Mouse (Mus musculus): ENCODE results near the gene Rasa2. TPM values are rescaled to one million over a fixed set of nuclear protein-coding genes. Genes with fewer than 3 reads are reported as not detected.

Rasa2 gene
- total RNA-seq, 2 experiments from 2014 or later, result 20.8 to 31.1 TPM

Other genes starting within 250 kb of the Rasa2 start
- 133 and 138 TPM in 2 replicates for gene Rnf7, start 152.9 kb downstream of the Rasa2 start, total RNA-seq (2015)
- 52.0 and 52.2 TPM in 2 replicates for gene Rnf7, start 152.9 kb downstream of the Rasa2 start, total RNA-seq (2017)
- not detected in 2 replicates for gene Gm28729, start 106.4 kb downstream of the Rasa2 start, total RNA-seq (2015)
- 0.24 TPM in 1 of 2 replicates, not detected in the other for gene Gm28729, start 106.4 kb downstream of the Rasa2 start, total RNA-seq (2017)
- 23.5 and 27.8 TPM in 2 replicates for gene Zbtb38, start 121.2 kb upstream of the Rasa2 start, total RNA-seq (2015)
- 24.2 and 25.7 TPM in 2 replicates for gene Zbtb38, start 121.2 kb upstream of the Rasa2 start, total RNA-seq (2017)

Measured in megakaryocyte progenitor cell, adult 5-6 weeks (primary cell).